Mouse (Mus musculus) liver, embryonic 13.5 days (tissue): ENCODE data around the gene Isyna1. TPM values are rescaled to one million over a fixed set of nuclear protein-coding genes. Genes with fewer than 3 reads are reported as not detected.

Source experiments
- ATAC-seq: fragments of 200-750 bp; cut with Nextera tagmentation; 2 replicates; pipeline ENCODE4 v1.8.0; 2017; ENCODE audit warnings: low read depth, mild to moderate bottlenecking, moderate number of reproducible peaks, moderate library complexity
- DNase-seq: peaks from one replicate; pipeline ENCODE4 v3.0.0; 2022
- H3K27ac ChIP-seq: fragments of 300-500 bp; sonication (generic); 2 replicates; pipeline ENCODE4 v1.5.1; 2015; ENCODE audit warnings: moderate library complexity, mild to moderate bottlenecking, inconsistent platforms
- H3K27me3 ChIP-seq: fragments of 300-500 bp; sonication (generic); 2 replicates; pipeline ENCODE4 v1.6.1; 2015; ENCODE audit warnings: mild to moderate bottlenecking, inconsistent platforms
- H3K36me3 ChIP-seq: fragments of 300-500 bp; sonication (generic); 2 replicates; pipeline ENCODE4 v1.6.1; 2015; ENCODE audit warnings: mild to moderate bottlenecking, inconsistent platforms
- H3K4me1 ChIP-seq: fragments of 300-500 bp; sonication (generic); replicated peaks from 2 replicates; pipeline ENCODE4 v1.6.1; 2015; ENCODE audit warnings: inconsistent platforms
- H3K4me2 ChIP-seq: fragments of 300-500 bp; sonication (generic); 2 replicates; pipeline ENCODE4 v1.6.1; 2015; ENCODE audit warnings: inconsistent platforms, mild to moderate bottlenecking, moderate library complexity
- H3K4me3 ChIP-seq: fragments of 300-500 bp; sonication (generic); replicated peaks from 2 replicates; pipeline ENCODE4 v1.5.1; 2015; ENCODE audit warnings: mild to moderate bottlenecking, inconsistent platforms
- H3K9ac ChIP-seq: fragments of 300-500 bp; sonication (generic); 2 replicates; pipeline ENCODE4 v1.6.1; 2015; ENCODE audit warnings: mild to moderate bottlenecking, inconsistent platforms
- H3K9me3 ChIP-seq: fragments of 300-500 bp; sonication (generic); replicated peaks from 2 replicates; pipeline ENCODE4 v1.6.1; 2016; ENCODE audit warnings: inconsistent platforms
- WGBS: fragments of 180-500 bp; shearing (Covaris S2); methylation state at CpG from one replicate; pipeline ENCODE4 v1.1.7; 2015; ENCODE audit not compliant: insufficient replicate concordance; 5-methylcytosine and 5-hydroxymethylcytosine counted together
- polyA plus RNA-seq: library from polyadenylated mRNA; unstranded; fragments of >200 nt; fragmentation: Nextera tagmentation; extraction: Ambion mirVana; gene quantifications from 2 replicates; pipeline ENCODE4 v1.2.1, GENCODE M21; 2015

Gene Isyna1
- polyA plus RNA-seq, 1 experiment from 2014 or later, result 84.9 TPM

GRCm38 (mm10) chr8:70611849-70612248, 17.7 kb downstream of the Isyna1 start:
- H3K4me1 ChIP-seq, result peaks cover 87% of the 10 kb centered on the region
- peak overlapping the region; percentile 93 for H3K4me2 ChIP-seq
- peak overlapping the region; percentile 83 for H3K27ac ChIP-seq
- WGBS, result under 1% methylated on average over 6 of the region's 6 CpGs
- DNase-seq (peak; percentile 84), ATAC-seq (peak; percentile 30)
- H3K36me3 ChIP-seq, result no peaks in the 10 kb centered on the region
- H3K9ac ChIP-seq, result peak overlapping the region; percentile 94
- H3K4me3 ChIP-seq, result peak overlapping the region; percentile 81
- H3K9me3 ChIP-seq, result no peaks in the 10 kb centered on the region
- peaks cover 5% of the 10 kb centered on the region; the same call in 1 of the 2 replicates for H3K27me3 ChIP-seq

- Histone ChIP-seq H3K9ac (no peak overlapping the region), H3K36me3 (no peaks in the 10 kb centered on the region), H3K9me3 (no peaks in the 10 kb centered on the region), H3K27me3 (peaks cover 5% of the 10 kb centered on the region; the same call in 1 of the 2 replicates), H3K4me3 (no peak overlapping the region), H3K27ac (peak overlapping the region; percentile 68; the same call in 1 of the 2 replicates), H3K4me2 (no peak overlapping the region), H3K4me1 (peaks cover 87% of the 10 kb centered on the region)
- no peak for DNase-seq
- WGBS, result 20% methylated on average over 1 of the region's 1 CpGs
- no peak for ATAC-seq
Observed at GRCm38 (mm10) chr8:70613763-70614162, 19.6 kb downstream of the Isyna1 start.

GRCm38 (mm10) chr8:70614469-70614868, 20.3 kb downstream of the Isyna1 start:
- Histone ChIP-seq H3K27ac (peak overlapping the region; percentile 68), H3K9ac (no peak overlapping the region), H3K9me3 (no peaks in the 10 kb centered on the region), H3K36me3 (no peaks in the 10 kb centered on the region), H3K4me3 (no peak overlapping the region), H3K4me1 (peaks cover 87% of the 10 kb centered on the region), H3K27me3 (peaks cover under 1% of the 10 kb centered on the region; the same call in 1 of the 2 replicates), H3K4me2 (no peak overlapping the region)
- no peak for DNase-seq
- ATAC-seq, result no peak
- WGBS, result 64% methylated on average over 5 of the region's 5 CpGs

- H3K9me3 ChIP-seq, result no peaks in the 10 kb centered on the region
- H3K9ac ChIP-seq, result peak overlapping the region; percentile 16; the same call in 1 of the 2 replicates
- H3K27me3 ChIP-seq, result no peaks in the 10 kb centered on the region
- H3K4me2 ChIP-seq, result no peak overlapping the region
- no peak overlapping the region for H3K4me3 ChIP-seq
- ATAC-seq (no peak), DNase-seq (no peak)
- peaks cover 87% of the 10 kb centered on the region for H3K4me1 ChIP-seq
- peak overlapping the region; percentile 68 for H3K27ac ChIP-seq
- H3K36me3 ChIP-seq, result no peaks in the 10 kb centered on the region
- 82% methylated on average over 8 of the region's 8 CpGs for WGBS
Observed at GRCm38 (mm10) chr8:70615281-70615680, 21.1 kb downstream of the Isyna1 start.

- Histone ChIP-seq H3K27me3 (no peaks in the 10 kb centered on the region), H3K27ac (peak within 1 kb of the TSS; percentile 68), H3K4me3 (peak within 1 kb of the TSS; percentile 18; the same call in 1 of the 2 replicates), H3K4me1 (peaks cover 88% of the 10 kb centered on the region), H3K36me3 (no peaks in the 10 kb centered on the region), H3K9me3 (no peaks in the 10 kb centered on the region), H3K9ac (peak within 1 kb of the TSS; percentile 16; the same call in 1 of the 2 replicates), H3K4me2 (peak within 1 kb of the TSS; percentile 10; the same call in 1 of the 2 replicates)
- 22% methylated on average over 3 of the region's 3 CpGs for WGBS
- no peak for DNase-seq
- no peak for ATAC-seq
Observed at GRCm38 (mm10) chr8:70615894-70616293, 21.7 kb downstream of the Isyna1 start, which contains the start of gene Lrrc25. Lrrc25 (plus strand) TSS chr8:70616155.

DNA sequence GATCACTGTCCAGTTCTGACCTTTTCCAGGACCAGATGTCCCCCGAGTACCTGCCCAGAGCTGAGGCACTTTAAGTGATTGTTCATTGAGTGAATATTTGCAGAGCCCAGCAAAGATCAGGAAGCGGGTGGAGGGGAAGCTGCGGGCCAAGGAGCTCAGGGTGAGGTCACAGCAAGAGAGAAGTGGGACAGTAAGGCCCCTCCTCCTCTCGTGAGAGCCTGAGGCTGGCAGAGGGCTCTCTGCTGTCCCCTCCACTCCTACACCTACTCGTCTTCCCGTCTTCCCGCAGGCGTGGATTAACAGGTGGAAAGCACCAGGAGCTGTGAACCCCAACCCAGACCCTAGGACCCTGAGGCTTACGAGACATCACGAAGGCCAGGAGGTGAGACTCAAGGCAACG, 22.5 kb downstream of the Isyna1 start:
- H3K4me1 ChIP-seq, result peaks cover 88% of the 10 kb centered on the region
- 0 out of 2 replicates have a peak overlapping the region, but pooled peaks have one; percentile 7 for H3K9ac ChIP-seq

DNA sequence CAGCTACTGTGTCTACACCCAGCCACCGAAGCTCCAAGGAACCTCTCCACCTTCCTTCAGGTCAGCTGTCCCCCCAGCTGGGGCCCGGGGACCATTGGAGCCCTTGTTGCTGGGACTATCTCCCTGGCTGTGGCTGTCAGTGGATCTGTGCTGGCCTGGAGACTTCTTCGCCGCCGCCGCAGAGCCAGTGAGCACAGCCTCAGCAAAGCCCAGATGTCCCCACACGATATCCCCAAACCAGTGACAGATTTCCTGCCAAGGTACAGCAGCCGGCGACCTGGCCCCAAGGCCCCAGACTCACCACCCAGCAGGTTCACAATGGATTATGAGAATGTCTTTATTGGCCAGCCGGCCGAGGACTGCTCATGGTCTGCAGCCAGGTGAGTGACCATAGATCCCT, 23.8 kb downstream of the Isyna1 start:
- peak overlapping the region; percentile 67 for H3K9ac ChIP-seq
- H3K27me3 ChIP-seq, result no peaks in the 10 kb centered on the region
- H3K4me2 ChIP-seq, result peak overlapping the region; percentile 59
- DNase-seq, result no peak
- H3K27ac ChIP-seq, result peak overlapping the region; percentile 92
- H3K36me3 ChIP-seq, result no peaks in the 10 kb centered on the region
- H3K4me3 ChIP-seq, result peak overlapping the region; percentile 18
- peaks cover 95% of the 10 kb centered on the region for H3K4me1 ChIP-seq
- 0 out of 2 replicates have a peak, but pooled peaks have one; percentile 4 for ATAC-seq
- no peaks in the 10 kb centered on the region for H3K9me3 ChIP-seq
- WGBS, result 14% methylated on average over 11 of the region's 11 CpGs

More for the DNA sequence above, 22.5 kb downstream of the Isyna1 start:
- peak overlapping the region; percentile 10; the same call in 1 of the 2 replicates for H3K4me2 ChIP-seq
- H3K4me3 ChIP-seq, result peak overlapping the region; percentile 18; the same call in 1 of the 2 replicates
- WGBS, result 32% methylated on average over 11 of the region's 11 CpGs
- no peaks in the 10 kb centered on the region for H3K9me3 ChIP-seq
- DNase-seq (no peak), ATAC-seq (no peak)
- peak overlapping the region; percentile 15 for H3K27ac ChIP-seq
- H3K27me3 ChIP-seq, result no peaks in the 10 kb centered on the region
- H3K36me3 ChIP-seq, result no peaks in the 10 kb centered on the region

- 3% methylated on average over 9 of the region's 9 CpGs for WGBS
- peak; percentile 82 for ATAC-seq
- H3K4me1 ChIP-seq, result peaks cover 99% of the 10 kb centered on the region
Observed at GRCm38 (mm10) chr8:70618888-70619334, 24.7 kb downstream of the Isyna1 start.

GRCm38 (mm10) chr8:70622220-70622619, 28.0 kb downstream of the Isyna1 start:
- Histone ChIP-seq H3K4me3 (no peak overlapping the region), H3K27ac (peak overlapping the region; percentile 92), H3K4me2 (peak overlapping the region; percentile 49), H3K27me3 (no peaks in the 10 kb centered on the region), H3K36me3 (no peaks in the 10 kb centered on the region), H3K9ac (peak overlapping the region; percentile 54), H3K4me1 (peaks cover 85% of the 10 kb centered on the region), H3K9me3 (no peaks in the 10 kb centered on the region)
- WGBS, result 11% methylated on average over 3 of the region's 3 CpGs
- peak; percentile 77 for ATAC-seq
- DNase-seq, result peak; percentile 79

More at GRCm38 (mm10) chr8:70618888-70619334, 24.7 kb downstream of the Isyna1 start:
- no peaks in the 10 kb centered on the region for H3K9me3 ChIP-seq
- peak overlapping the region; percentile 59 for H3K4me2 ChIP-seq
- peak overlapping the region; percentile 67 for H3K9ac ChIP-seq
- peak; percentile 93 for DNase-seq
- H3K36me3 ChIP-seq, result no peaks in the 10 kb centered on the region
- peak overlapping the region; percentile 92 for H3K27ac ChIP-seq
- H3K27me3 ChIP-seq, result no peaks in the 10 kb centered on the region
- peak overlapping the region; percentile 32 for H3K4me3 ChIP-seq

DNA sequence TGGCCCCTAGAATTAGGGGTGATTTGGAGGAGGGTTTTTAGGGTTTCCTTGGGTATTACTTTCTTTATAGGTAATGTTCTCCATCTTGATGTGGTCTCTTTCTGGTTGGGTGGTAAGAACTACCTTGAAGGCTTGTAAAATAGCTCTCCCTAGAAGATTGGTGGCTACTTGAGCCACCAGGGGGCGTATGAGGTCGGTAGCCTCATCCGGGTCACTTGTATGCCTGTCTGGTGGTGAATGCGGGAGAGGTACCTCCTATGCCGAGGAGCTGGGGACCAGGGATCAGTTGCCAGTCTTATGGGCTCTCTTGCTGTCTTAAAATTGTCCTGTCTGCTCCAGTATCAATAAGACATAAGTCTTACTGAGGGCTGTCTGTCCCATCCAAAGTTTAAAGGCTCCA, 30.9 kb downstream of the Isyna1 start:
- no peak for DNase-seq
- no peak overlapping the region for H3K9ac ChIP-seq
- WGBS, result 27% methylated on average over 5 of the region's 5 CpGs
- no peaks in the 10 kb centered on the region for H3K9me3 ChIP-seq
- 0 out of 2 replicates have a peak overlapping the region, but pooled peaks have one; percentile 92 for H3K27ac ChIP-seq
- H3K4me3 ChIP-seq, result no peak overlapping the region
- no peaks in the 10 kb centered on the region for H3K27me3 ChIP-seq
- no peak overlapping the region for H3K4me2 ChIP-seq
- peaks cover 68% of the 10 kb centered on the region for H3K4me1 ChIP-seq
- H3K36me3 ChIP-seq, result no peaks in the 10 kb centered on the region
- no peak for ATAC-seq

DNA sequence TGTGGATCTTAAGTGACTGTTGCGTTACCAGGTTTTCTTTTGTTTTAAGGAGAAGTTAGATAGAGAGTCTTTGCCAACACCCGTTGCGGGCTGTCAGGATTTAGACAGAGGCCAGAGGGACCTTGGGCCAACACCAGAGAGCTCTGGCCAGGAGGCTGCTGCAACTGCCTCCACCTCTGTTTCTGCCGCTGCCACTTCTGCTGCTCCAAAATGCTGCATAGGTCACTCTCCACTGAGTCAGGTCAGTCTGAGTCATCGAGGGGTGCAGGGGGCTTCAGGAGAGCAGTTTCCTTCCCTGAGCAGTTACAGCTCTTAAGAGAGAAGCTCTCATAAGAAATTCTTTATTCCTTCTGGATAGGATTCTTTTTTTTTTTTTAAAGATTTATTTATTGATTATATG, 32.9 kb downstream of the Isyna1 start:
- Histone ChIP-seq H3K4me1 (peaks cover 63% of the 10 kb centered on the region), H3K9me3 (no peaks in the 10 kb centered on the region), H3K36me3 (no peaks in the 10 kb centered on the region), H3K9ac (no peak overlapping the region), H3K4me2 (no peak overlapping the region), H3K4me3 (no peak overlapping the region), H3K27ac (no peak overlapping the region), H3K27me3 (peaks cover 10% of the 10 kb centered on the region)
- 72% methylated on average over 5 of the region's 5 CpGs for WGBS
- ATAC-seq, result no peak
- no peak for DNase-seq
